Mouse (Mus musculus) heart, postnatal 0 days (tissue): ENCODE measurements at regions not wholly inside any gene's neighbourhood (a gene's known extent, or its start where the extent isn't known, plus 50 kb on each side); places are given as distances from the start of the nearest gene placed in this dataset.
A peak's percentile ranks its signal among the peaks of the same experiment; 100 is the strongest.

Experiments used
- ATAC-seq: fragments of 200-750 bp; cut with Nextera tagmentation; 2 replicates; pipeline ENCODE4 v1.8.0; 2017; ENCODE audit warnings: low read depth, moderate number of reproducible peaks, moderate library complexity; ENCODE audit not compliant: insufficient read depth
- DNase-seq: peaks from one replicate; pipeline ENCODE4 v3.0.0-alpha.2; 2016; ENCODE audit warnings: low spot score
- H3K27ac ChIP-seq: fragments of 300-500 bp; sonication (generic); 2 replicates; pipeline ENCODE4 v1.5.1; 2014; ENCODE audit warnings: low read depth, mild to moderate bottlenecking
- H3K27me3 ChIP-seq: fragments of 300-500 bp; sonication (generic); 2 replicates; pipeline ENCODE4 v1.6.1; 2014; ENCODE audit warnings: low read length, mixed read lengths; ENCODE audit not compliant: control insufficient read depth, insufficient read depth
- H3K36me3 ChIP-seq: fragments of 300-500 bp; sonication (generic); replicated peaks from 2 replicates; pipeline ENCODE4 v1.6.1; 2014; ENCODE audit warnings: low read length, mixed read lengths; ENCODE audit not compliant: control insufficient read depth, insufficient read depth
- H3K4me1 ChIP-seq: fragments of 300-500 bp; sonication (generic); 2 replicates; pipeline ENCODE4 v1.6.1; 2014; ENCODE audit warnings: antibody characterized with exemption; ENCODE audit not compliant: control insufficient read depth, insufficient read depth
- H3K4me2 ChIP-seq: fragments of 300-500 bp; sonication (generic); 2 replicates; pipeline ENCODE4 v1.6.1; 2014; ENCODE audit warnings: low read depth, mild to moderate bottlenecking, low read length, moderate library complexity
- H3K4me3 ChIP-seq: fragments of 300-500 bp; sonication (generic); 2 replicates; pipeline ENCODE4 v1.5.1; 2014; ENCODE audit warnings: low read depth, low read length
- H3K9ac ChIP-seq: fragments of 300-500 bp; sonication (generic); replicated peaks from 2 replicates; pipeline ENCODE4 v1.6.1; 2014; ENCODE audit warnings: low read depth, low read length, mixed read lengths
- H3K9me3 ChIP-seq: fragments of 300-500 bp; sonication (generic); replicated peaks from 2 replicates; pipeline ENCODE4 v1.6.1; 2016; ENCODE audit warnings: low read length; ENCODE audit not compliant: control insufficient read depth
- CTCF ChIP-seq: IDR thresholded peaks from 2 replicates; pipeline ENCODE4 v1.5.1; 2016; ENCODE audit warnings: antibody characterized with exemption, control low read depth, low read depth
- EP300 ChIP-seq: IDR thresholded peaks from 2 replicates; pipeline ENCODE4 v1.6.1; 2016; ENCODE audit warnings: antibody characterized with exemption, low read depth
- WGBS: fragments of 180-500 bp; shearing (Covaris S2); extraction: QIAGEN DNeasy Blood & Tissue Kit; methylation state at CpG from one replicate; pipeline ENCODE4 v1.1.7; 2014; 5-methylcytosine and 5-hydroxymethylcytosine counted together

DNA sequence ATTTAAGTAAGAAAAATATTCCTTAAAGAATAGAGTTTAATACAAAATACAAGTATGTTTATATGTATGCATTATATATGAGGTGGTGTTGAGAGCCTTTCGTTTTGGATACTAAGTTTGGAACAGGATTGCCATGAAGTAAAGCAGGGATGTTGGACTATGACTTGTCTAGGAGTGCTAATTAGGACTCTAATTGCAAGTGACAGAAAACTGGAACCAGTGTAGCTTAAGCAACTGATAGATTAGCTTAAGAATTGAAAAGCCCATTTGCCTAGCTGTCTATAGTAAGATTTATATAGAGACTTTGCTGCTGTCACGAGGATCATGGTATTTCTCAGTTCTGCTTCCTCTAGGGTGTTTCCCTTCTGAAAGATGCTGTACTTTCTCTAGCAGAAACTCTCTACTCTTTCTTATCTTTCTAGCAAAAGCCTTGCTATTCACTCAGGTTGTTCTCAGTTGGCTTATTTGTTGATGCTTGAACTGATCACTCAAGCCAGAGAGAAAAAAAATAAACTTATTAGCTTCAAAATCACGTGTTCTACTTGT is 147.9 kb upstream of the 1810046K07Rik start:
- H3K4me3 ChIP-seq = no peak overlapping the region
- H3K27me3 ChIP-seq = no peaks in the 10 kb centered on the region
- ATAC-seq = no peak
- no peaks in the 10 kb centered on the region for H3K36me3 ChIP-seq
- no peak overlapping the region for H3K27ac ChIP-seq
- no peak for TF ChIP-seq CTCF
- no peak for TF ChIP-seq EP300
- no peaks in the 10 kb centered on the region for H3K9me3 ChIP-seq
- H3K9ac ChIP-seq = no peak overlapping the region
- WGBS = 42% methylated on average over 3 of the region's 3 CpGs
- no peak overlapping the region for H3K4me2 ChIP-seq
- DNase-seq = no peak
- no peaks in the 10 kb centered on the region for H3K4me1 ChIP-seq

DNA sequence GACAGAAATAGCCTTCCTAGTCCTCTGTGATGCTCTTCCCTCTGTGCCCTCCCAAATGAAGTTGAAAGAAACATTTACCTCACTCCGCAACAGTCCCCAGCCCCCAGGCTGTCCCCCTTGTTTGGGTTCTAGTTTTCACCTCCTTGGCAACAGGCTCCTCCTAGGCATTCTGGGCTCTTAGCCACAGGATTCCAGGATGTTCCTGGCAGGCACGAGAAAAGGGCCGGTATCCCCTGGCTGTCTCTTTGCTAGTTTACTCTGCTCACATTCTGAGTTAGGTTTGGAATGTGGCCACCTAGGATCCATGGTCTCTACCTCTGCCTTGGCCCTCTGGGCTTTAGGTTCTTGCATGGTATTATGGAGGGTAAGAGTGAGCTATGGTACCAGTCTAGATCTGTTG is 159.1 kb upstream of the 1810046K07Rik start:
- H3K9me3 ChIP-seq = no peaks in the 10 kb centered on the region
- peaks cover 8% of the 10 kb centered on the region; the same call in 1 of the 2 replicates for H3K4me1 ChIP-seq
- DNase-seq = peak; percentile 6
- no peak overlapping the region for H3K4me3 ChIP-seq
- TF ChIP-seq CTCF = no peak
- TF ChIP-seq EP300 = no peak
- H3K27me3 ChIP-seq = no peaks in the 10 kb centered on the region
- no peak for ATAC-seq
- H3K9ac ChIP-seq = no peak overlapping the region
- H3K27ac ChIP-seq = no peak overlapping the region
- WGBS = 42% methylated on average over 3 of the region's 3 CpGs
- H3K36me3 ChIP-seq = no peaks in the 10 kb centered on the region
- no peak overlapping the region for H3K4me2 ChIP-seq

DNA sequence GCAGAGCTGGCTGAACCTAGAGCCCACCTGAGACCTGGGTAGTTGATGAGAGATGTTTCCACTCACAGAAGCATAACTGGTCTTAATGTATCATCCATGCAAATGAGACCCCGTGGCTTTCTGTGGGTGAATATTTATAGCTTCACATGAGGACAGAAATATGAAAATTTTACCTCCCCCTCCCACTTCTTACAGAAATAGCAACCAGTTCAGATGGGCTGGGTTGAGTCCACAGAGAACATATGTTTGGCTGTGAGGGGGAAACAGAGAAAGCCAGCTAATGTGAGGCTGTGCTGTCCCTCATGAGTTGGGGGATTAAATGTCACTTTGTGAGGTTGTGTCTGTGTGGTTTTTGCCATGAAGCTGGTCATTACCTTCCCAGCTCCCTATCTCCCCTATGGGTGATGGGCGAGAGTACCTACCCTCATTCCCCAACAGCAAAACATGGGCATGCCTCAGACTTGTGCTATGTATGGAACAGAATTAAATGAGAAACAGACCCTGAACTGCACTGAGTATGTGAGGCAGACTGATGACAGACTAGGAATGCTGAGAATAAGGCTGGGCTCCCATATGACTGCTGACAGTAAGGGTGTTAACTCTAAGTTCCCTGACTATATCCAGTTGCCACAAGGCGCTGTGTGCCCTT is 178.7 kb upstream of the 1810046K07Rik start:
- H3K27ac ChIP-seq = no peak overlapping the region
- H3K4me2 ChIP-seq = no peak overlapping the region
- DNase-seq = no peak
- TF ChIP-seq CTCF = no peak
- TF ChIP-seq EP300 = no peak
- H3K4me3 ChIP-seq = no peak overlapping the region
- H3K4me1 ChIP-seq = no peaks in the 10 kb centered on the region
- no peaks in the 10 kb centered on the region for H3K27me3 ChIP-seq
- no peaks in the 10 kb centered on the region for H3K36me3 ChIP-seq
- WGBS = 63% methylated on average over 3 of the region's 3 CpGs
- H3K9me3 ChIP-seq = no peaks in the 10 kb centered on the region
- no peak for ATAC-seq
- H3K9ac ChIP-seq = no peak overlapping the region

DNA sequence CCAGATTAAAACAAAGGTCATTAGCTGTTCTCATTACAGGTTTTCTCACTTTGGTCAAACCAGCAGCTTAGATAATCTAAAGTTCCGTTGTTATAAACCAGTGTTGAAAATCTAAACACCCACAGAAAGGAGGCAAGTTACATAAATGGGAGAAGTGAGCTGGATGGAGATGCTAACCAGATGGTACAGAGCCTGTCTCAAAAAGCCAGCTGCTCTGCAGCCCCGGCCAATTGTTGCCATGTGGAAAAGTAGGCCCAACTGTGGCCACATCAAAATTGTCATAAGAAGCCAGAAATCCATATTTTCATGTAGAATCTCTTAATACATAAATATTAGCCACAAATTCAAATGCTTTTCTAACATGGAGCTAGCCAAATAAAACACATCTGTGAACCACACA is 188.9 kb upstream of the 1810046K07Rik start:
- no peaks in the 10 kb centered on the region for H3K4me1 ChIP-seq
- WGBS = 59% methylated on average over 2 of the region's 2 CpGs
- no peak for DNase-seq

DNA sequence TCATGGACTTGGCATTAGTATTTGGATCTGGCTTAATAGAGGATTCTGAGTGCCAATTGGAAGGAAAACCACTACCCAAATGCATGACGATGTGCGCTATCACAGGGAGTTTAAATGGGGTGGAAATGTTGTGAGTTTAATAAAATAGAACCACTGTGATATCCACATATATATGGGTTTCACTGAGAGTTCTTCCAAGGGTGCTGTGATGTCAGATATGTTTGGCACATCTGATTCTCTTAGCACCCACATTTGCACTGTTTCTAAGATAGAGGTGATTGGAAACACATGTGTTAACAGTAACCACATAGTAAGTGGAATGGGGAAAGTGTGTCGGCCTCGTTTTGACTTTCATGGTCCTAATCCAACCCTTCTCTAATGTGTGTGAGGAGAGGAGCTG is 189.7 kb upstream of the 1810046K07Rik start:
- Histone ChIP-seq H3K27ac (no peak overlapping the region), H3K4me2 (no peak overlapping the region), H3K9me3 (no peaks in the 10 kb centered on the region), H3K27me3 (no peaks in the 10 kb centered on the region), H3K4me3 (no peak overlapping the region), H3K4me1 (no peaks in the 10 kb centered on the region), H3K36me3 (no peaks in the 10 kb centered on the region), H3K9ac (no peak overlapping the region)
- DNase-seq (no peak), ATAC-seq (no peak)
- TF ChIP-seq CTCF = no peak
- 81% methylated on average over 4 of the region's 4 CpGs for WGBS

More for the DNA sequence above, 188.9 kb upstream of the 1810046K07Rik start:
- Histone ChIP-seq H3K9me3 (no peaks in the 10 kb centered on the region), H3K4me2 (no peak overlapping the region), H3K4me3 (no peak overlapping the region), H3K27ac (no peak overlapping the region), H3K27me3 (no peaks in the 10 kb centered on the region), H3K9ac (no peak overlapping the region), H3K36me3 (no peaks in the 10 kb centered on the region)
- TF ChIP-seq EP300 (no peak), CTCF (no peak)
- ATAC-seq = no peak

DNA sequence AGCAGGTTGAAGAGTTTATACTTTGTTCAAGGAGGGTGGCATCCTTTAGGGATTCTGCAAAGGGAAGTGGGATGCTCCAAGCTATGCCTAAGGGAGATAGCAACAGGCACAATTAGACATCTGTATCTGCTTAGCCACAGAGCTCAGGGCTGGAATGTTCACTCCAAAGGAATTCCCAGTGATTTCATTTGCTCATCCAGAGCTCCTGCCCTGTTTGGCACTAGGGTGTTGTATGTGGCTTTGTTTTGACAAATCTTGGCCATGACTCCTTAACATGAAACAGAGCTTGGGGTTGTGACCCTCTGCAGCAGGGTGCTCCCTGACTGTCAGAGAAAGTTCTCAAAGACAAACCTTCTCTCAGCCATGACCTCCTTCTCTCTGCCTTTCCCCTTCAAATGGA is 194.8 kb upstream of the 1810046K07Rik start:
- no peaks in the 10 kb centered on the region for H3K36me3 ChIP-seq
- H3K4me1 ChIP-seq = no peaks in the 10 kb centered on the region
- no peak overlapping the region for H3K4me3 ChIP-seq
- H3K9ac ChIP-seq = no peak overlapping the region
- ATAC-seq (no peak), DNase-seq (no peak)
- H3K9me3 ChIP-seq = no peaks in the 10 kb centered on the region
- H3K27me3 ChIP-seq = no peaks in the 10 kb centered on the region
- H3K4me2 ChIP-seq = no peak overlapping the region
- H3K27ac ChIP-seq = no peak overlapping the region
- TF ChIP-seq EP300 (no peak), CTCF (no peak)
